Mouse (Mus musculus) spleen, adult 2 months (tissue): ENCODE measurements around the gene Clcnkb.

Experiments
- CTCF ChIP-seq: fragments of 200-500 bp; IDR thresholded peaks from 2 replicates; pipeline ENCODE4 v1.5.1; 2011; ENCODE audit warnings: mild to moderate bottlenecking, inconsistent platforms; ENCODE audit not compliant: insufficient read depth, insufficient read length, insufficient replicate concordance; ENCODE audit errors: extremely low read depth
- POLR2A ChIP-seq: fragments of 200-500 bp; IDR thresholded peaks from 2 replicates; pipeline ENCODE4 v1.6.1; 2011; ENCODE audit warnings: low read depth, low read length, inconsistent platforms

DNA sequence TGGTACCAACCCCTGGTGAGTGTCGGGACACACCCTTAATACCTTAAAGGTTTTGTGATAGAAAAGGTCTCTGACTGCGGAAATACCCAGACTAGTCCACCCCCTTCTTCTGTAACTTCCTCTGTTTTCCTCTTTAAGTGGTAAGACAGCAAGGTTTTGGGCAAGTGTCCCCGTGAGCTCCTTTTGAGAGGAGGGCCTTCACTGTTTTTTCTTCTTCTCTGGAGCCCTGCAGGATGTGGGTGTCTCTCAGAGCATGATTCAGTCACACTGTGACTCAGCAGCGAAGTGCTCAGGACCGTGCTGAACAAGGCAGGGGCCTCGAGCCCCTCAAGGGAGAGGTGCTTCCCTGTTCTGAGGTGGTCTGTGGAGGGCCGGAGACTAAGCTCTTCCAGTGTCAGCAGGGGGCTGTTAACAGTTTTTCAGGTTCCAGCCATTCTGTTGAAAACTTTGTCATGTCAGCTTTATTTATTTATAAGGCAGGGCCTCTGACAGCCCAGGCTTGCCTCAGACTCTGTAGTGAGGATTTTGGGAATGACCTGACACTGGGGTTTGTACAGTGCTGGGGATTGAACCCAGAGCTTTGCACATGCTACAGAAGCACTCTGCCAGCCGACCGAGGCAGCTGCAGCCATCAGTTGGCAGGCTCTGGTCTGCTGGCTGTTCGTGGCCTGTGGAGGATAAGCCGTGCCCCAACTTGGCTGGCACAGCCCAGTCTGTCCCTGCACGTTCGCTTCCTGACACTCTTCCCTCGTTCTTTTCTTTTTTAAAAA lies 39.0 kb upstream of the Clcnkb start:
- TF ChIP-seq POLR2A: no peak
- no peak for TF ChIP-seq CTCF
